Mouse (Mus musculus): ENCODE measurements at regions not wholly inside any gene's neighbourhood (a gene's known extent, or its start where the extent isn't known, plus 50 kb on each side); places are given as distances from the start of the nearest gene placed in this dataset.

GRCm38 (mm10) chr10:44646615-44647014, 118.3 kb upstream of the Prdm1 start:
- no peak for DNase-seq (ENCODE audit: low read depth, low spot score)

- DNase-seq (ENCODE audit: low read depth, low spot score): no peak
Measured at GRCm38 (mm10) chr10:44641616-44642015, 113.3 kb upstream of the Prdm1 start.

GRCm38 (mm10) chr10:44640620-44641019, 112.3 kb upstream of the Prdm1 start:
- DNase-seq (ENCODE audit: low read depth, low spot score): no peak

DNA sequence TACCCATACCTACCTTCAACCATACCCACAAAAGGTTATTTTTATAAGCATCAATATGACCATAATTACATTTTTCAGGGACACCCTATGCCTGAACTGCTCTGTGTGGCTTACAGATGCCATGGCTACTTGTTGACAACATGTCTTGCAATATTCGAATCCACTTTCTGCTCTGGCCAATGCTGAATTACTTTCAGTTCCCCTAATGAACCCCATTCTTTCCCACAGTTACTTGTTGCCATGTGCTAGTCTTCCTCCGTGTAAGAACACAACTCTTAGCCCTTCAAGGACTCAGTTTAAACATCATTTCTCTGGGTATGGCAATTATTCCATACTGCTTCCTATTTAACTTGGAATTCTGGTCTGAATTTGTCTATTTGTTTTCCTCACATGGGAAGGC, 110.4 kb upstream of the Prdm1 start:
- no peak for DNase-seq (ENCODE audit: low read depth, low spot score)

DNA sequence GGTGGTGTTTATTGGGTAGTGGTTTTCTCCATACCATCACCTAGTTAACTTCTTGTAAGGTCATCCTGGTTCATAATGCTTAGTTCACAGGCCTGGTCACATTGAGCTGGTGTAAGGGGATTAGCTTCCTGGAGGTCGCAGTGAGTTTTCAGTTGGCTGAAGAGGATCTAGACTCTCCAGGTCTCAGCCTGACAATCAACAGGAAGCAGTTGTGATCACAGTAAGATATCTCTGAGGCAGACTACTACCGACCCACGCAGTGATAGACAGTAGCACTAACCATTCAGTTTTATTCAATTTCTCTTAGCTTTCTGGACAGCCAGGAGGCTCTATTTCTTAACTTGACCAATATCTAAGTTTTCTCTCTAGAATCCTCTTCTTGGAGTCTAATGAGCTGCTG, 108.5 kb upstream of the Prdm1 start:
- DNase-seq (ENCODE audit: low read depth, low spot score): no peak

DNA sequence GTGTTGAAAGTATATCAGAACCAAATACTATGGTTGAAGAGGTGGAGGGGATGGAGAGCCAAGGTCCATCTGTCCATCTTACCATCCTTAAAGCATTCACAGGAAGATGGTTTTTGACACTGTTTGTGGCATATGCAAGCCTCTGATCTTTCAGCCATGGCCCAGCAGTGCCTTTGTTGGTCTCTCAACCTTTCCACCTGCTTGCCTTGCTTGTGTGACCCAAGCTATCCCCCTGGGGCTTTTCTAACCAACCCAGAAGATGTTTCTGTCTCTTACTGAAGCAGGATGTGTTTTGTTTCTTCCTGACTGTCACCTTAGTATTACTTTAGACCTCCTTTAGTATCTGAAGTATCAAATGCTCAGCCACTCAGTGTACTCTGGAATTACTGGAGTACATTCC, 107.8 kb upstream of the Prdm1 start:
- DNase-seq (ENCODE audit: low read depth, low spot score): no peak

GRCm38 (mm10) chr10:44631584-44631983, 103.3 kb upstream of the Prdm1 start:
- DNase-seq (ENCODE audit: low read depth, low spot score): no peak

- no peak for DNase-seq (ENCODE audit: low read depth, low spot score)
Measured at GRCm38 (mm10) chr10:44630485-44630884, 102.2 kb upstream of the Prdm1 start.

DNA sequence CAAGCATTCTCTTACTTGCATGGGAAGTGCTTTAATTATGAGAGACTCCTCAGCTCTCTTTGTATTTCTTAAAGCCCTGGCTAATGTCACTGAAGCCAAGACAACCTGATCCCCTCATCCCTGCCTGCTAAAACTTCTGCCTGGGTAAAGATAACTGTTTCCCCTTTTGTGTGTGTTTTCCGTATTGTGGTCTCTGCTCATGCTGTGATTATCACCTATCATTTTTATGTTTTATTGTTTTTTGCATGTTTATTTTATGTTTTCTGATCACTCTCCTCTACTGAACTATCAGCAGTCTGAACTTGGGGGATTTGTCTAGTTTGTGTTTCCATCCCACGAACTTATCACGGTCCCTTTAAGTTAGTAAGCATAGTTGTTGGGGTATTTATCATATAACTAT, 100.1 kb upstream of the Prdm1 start:
- no peak for DNase-seq (ENCODE audit: low read depth, low spot score)

DNA sequence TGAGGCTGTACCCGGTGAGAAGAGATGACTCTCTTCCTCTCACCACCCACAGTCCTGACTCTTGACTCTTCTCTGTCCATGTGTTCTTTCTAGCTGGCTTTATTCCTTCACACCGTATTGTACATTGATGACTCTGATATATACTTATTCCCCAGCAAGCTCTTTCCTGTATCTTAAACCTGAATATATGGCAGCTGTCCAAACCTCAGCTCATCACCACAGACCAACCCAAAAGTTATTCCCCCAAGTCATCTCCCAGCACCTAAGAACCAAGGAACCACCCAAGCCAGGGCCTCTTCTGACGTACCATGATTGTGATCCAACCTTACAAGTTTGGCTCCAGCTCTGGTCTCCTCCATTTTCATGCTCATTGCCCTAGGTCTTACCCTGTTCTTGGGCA, 99.1 kb upstream of the Prdm1 start:
- DNase-seq (ENCODE audit: low read depth, low spot score): no peak

DNA sequence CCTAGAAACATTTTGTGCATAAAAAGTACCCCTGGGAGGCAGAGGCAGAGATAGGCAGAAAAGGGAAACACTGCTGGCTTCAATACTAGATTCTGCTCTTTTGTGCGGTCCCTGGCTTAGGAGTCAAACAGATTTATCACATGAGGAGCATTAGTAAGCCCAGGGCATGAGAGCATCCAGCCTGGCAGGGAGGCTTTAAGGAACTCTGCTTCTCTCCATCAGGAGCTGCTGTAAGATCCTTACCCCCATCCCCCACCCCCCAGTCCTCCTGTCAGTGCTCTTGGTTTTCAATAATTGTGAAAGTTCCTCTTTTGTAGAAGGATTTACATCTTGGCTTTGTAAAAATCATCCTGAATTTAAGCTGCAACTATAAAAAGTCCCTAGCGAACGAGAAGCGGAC, 97.2 kb upstream of the Prdm1 start:
- DNase-seq (ENCODE audit: low read depth, low spot score): no peak

DNA sequence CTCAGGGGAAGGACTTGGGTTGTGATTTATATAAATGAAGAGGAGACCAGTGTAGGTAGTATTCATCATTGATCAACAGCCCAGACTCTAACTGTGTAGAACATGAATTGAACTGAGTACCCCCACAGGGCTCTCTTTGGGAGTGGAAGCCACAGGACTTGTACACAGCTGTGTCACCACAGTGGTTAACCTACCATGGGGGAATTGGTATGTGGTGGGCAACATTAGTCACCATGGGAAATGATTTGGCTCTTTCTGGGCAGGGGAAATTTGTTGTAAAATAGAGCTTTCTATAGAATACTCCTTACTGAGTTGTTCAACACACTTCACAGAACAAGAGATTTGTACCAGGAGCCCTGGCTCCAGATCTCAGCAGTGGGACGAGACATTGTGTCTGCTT, 87.3 kb upstream of the Prdm1 start:
- DNase-seq (ENCODE audit: low read depth, low spot score): no peak

- DNase-seq (ENCODE audit: low read depth, low spot score): no peak
Measured at GRCm38 (mm10) chr10:44612571-44612970, 84.3 kb upstream of the Prdm1 start.

DNA sequence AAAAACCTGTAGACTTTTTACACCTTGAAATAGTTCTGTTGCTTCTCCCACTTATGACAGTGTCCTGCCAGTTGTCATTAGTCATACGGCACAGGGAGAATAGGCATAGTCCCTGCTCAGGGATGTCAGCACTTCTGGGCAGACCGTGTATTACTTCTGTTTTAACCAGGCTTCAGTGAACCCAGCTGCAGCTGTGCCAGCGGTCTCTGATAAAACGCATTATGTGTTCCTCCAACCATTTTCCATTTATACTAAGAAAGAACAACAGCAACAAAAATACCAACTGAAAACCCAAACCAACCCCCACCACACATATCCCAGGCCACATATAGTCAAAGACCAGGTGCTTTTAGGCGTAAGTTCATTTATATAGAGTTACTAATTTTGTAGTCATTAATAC, 83.1 kb upstream of the Prdm1 start:
- DNase-seq (ENCODE audit: low read depth, low spot score): no peak

- no peak for DNase-seq (ENCODE audit: low read depth, low spot score)
Measured at GRCm38 (mm10) chr10:44609187-44609586, 80.9 kb upstream of the Prdm1 start.

DNA sequence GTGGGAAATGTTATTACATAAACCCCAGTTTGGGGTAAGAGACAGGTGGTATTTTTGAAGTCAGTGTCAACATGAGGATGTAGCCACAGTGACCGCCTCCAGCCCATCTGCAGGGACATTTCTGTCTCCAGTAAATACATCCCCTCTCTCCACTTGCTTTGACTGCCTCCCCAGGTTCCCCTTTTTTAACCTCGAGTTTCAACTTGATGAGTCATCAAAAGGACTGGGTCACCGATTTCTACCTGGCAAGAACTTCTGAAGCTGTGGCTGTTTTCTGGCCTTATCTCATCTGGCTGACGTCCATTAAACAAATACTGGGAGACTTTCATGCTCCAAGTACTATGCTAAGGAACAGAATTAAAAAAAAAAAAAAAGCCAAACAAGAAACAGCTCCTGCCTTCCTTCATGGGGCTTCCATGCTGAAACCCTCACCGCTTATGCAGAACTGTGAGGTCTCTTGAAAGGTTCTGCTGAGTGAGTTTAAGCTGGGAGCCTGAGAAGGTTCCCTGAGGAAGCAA, 79.1 kb upstream of the Prdm1 start:
- no peak for DNase-seq (ENCODE audit: low read depth, low spot score)

GRCm38 (mm10) chr10:44604512-44604911, 76.2 kb upstream of the Prdm1 start:
- DNase-seq (ENCODE audit: low read depth, low spot score): no peak

GRCm38 (mm10) chr10:44603461-44603860, 75.2 kb upstream of the Prdm1 start:
- DNase-seq (ENCODE audit: low read depth, low spot score): no peak

DNA sequence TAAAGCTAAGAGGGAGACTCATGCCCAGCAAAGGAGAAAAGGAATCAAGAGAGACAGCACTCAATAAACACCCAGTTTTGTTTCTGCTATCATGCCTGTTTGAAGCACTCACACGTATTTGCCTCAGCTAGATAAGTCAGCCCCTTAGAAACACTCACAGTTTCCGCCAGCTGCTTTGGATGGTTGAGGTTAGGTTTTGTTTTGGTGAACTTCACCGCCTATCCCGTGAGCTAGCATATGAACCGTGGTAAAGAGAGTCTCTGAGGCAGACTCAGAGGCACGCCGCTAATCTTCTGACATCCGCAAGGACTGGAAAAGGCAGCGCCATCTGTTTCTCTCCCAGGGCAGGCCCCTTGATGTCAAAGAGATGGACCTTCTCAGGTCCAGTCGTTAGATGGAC, 73.2 kb upstream of the Prdm1 start:
- DNase-seq (ENCODE audit: low read depth, low spot score): no peak

GRCm38 (mm10) chr10:44599964-44600334, 71.6 kb upstream of the Prdm1 start:
- no peak for DNase-seq (ENCODE audit: low read depth, low spot score)

- DNase-seq (ENCODE audit: low read depth, low spot score): no peak
Measured at GRCm38 (mm10) chr10:44599331-44599963, 71.1 kb upstream of the Prdm1 start.

DNA sequence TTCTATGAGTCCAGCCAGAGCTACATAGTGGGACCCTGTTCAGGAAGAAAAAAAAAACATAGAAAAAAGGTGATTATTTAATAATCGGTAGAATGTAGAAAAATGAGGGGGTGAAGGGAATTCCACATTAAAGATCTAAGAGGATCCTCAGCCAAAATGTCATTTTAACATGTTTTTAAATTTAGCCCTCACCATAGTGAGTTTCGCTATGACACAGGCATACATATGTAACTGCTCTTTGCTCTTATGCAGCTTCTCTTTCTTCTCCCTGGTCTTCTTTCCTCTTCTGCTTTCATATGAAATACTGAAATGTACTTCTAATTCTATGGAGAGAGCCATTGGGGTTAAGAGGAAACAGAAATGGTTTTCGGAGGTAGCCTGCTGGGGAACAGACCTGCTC, 70.3 kb upstream of the Prdm1 start:
- no peak for DNase-seq (ENCODE audit: low read depth, low spot score)

DNA sequence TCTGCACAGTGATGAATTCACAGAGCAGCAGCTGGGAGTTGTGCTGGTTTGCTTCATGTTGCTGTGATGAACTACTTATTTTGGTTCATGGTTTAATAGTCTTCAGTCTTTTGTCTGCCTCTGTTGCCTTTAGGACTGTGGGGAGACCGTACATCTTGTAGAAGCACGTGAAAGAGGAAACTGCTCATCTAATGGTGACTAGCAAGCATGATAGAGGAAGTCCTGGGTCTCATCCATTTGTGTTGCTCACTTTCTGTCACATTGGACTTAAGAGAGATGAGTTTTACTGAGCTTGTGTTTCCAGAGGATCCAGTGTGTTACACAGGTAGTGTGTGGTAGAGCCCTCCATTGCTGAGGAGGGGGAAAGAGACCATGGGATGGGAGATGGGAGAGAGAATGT, 67.6 kb upstream of the Prdm1 start:
- DNase-seq (ENCODE audit: low read depth, low spot score): no peak

GRCm38 (mm10) chr10:44589842-44590241, 61.5 kb upstream of the Prdm1 start:
- no peak for DNase-seq (ENCODE audit: low read depth, low spot score)
